In genomic region chr9:92412045-92412444, GRCm38 (mm10) we compare ENCODE assay signal across 10 mouse cellular contexts. TPM values are rescaled to one million over a fixed set of nuclear protein-coding genes. Genes with fewer than 3 reads are reported as not detected.
DNase-seq lines count a peak whose midpoint lies in the region; TF ChIP-seq lines count a peak whose summit lies in the region.
"Had no signal": no experiment of that assay in that cellular context is flagged by ENCODE, and none has a peak within 500 bp of the region (broad histone marks: within the 10 kb centered on the region; RNA-seq: fewer than 3 reads in every experiment).

No protein-coding gene starts in this region.

- H3K4me3 ChIP-seq in gastrocnemius, adult 2 months = no peak overlapping the region
- H3K4me3 ChIP-seq: neural tube, embryonic 13.5 days had no signal

- intact Hi-C loops in left cerebral cortex, postnatal 14 days (cut with DNase I) = no loop called here
- intact Hi-C loops in left cerebral cortex, postnatal 4 days (cut with DNase I) = no loop called here
- intact Hi-C loops in gastrocnemius, adult 2 months (cut with DNase I) = no loop called here
- intact Hi-C loops in heart, postnatal 10 days (cut with DNase I) = loop anchor here (5.0 kb wide), 2 partner anchors 45 to 135 kb away; partner anchors contain the start of genes Plscr2 and Plscr4

- H3K27ac ChIP-seq in gastrocnemius, adult 2 months = no peak overlapping the region; the same call in 1 of the 2 replicates
- H3K27ac ChIP-seq: liver, embryonic 14.5 days; neural tube, embryonic 13.5 days had no signal

- DNase-seq in left cerebral cortex, postnatal 14 days (ENCODE audit: low spot score in 2 of 2) = peak; percentile 6 to 9
- no peak for DNase-seq in left cerebral cortex, postnatal 4 days
- peak; percentile 26 for DNase-seq in gastrocnemius, adult 2 months
- peak; percentile 79 to 81 for DNase-seq in heart, postnatal 10 days
- DNase-seq in right cerebral cortex, postnatal 4 days = peak; percentile 6
- DNase-seq in natural killer cell, adult 2 months (ENCODE audit: low spot score in 2 of 2) = no peak
- no peak for DNase-seq in thymus, postnatal 25 days
- DNase-seq: cerebellum, adult 11-12 months had no signal

- no peak for TF ChIP-seq CTCF in gastrocnemius, adult 2 months (IDR thresholded peaks at IDR 0.05)

RNA-seq across cellular contexts. Expression of gene Plscr4, which starts 45.1 kb away (rescaled TPM):
- 1 to 10 TPM; 1.2 to 1.4 TPM for total RNA-seq in left cerebral cortex, postnatal 14 days (2021)
- total RNA-seq in left cerebral cortex, postnatal 4 days (2021) = under 1 TPM; 0.68 to 0.99 TPM
- total RNA-seq in gastrocnemius, adult 2 months (2021) = 1 to 10 TPM; 2.7 to 3.3 TPM
- total RNA-seq in heart, postnatal 10 days (2021) = 10 to 100 TPM; 13.8 to 15.9 TPM

Comparison
In these comparisons a context has a peak if more than half of its experiments do, and no peak if none do; other contexts are left out.
1. DNase-seq: peak in left cerebral cortex, postnatal 14 days (2 of 2), gastrocnemius, adult 2 months (single experiment), heart, postnatal 10 days (2 of 2) and right cerebral cortex, postnatal 4 days (single experiment); none in left cerebral cortex, postnatal 4 days (single experiment), natural killer cell, adult 2 months (0 of 2) and thymus, postnatal 25 days (single experiment).